Mouse (Mus musculus) adrenal gland, adult 2 months (tissue): ENCODE data around the gene Alyref2. TPM values are rescaled to one million over a fixed set of nuclear protein-coding genes. Genes with fewer than 3 reads are reported as not detected.
"Not testable (repeated sequence)": the region's sequence is repeated elsewhere in the genome, so short reads cannot be mapped to it uniquely, and the experiment has no call there.

Experiments
- DNase-seq: peaks from one replicate; pipeline ENCODE4 v3.0.0; 2021
- long read RNA-seq: library from polyadenylated mRNA; stranded (forward); transcript quantifications from one replicate; pipeline ENCODE4 v2.0.0, GENCODE M21; 2021
- polyA plus RNA-seq: library from polyadenylated mRNA; depleted of rRNA; stranded (reverse); fragments of >200 nt; gene quantifications from 2 replicates; pipeline ENCODE4 v1.2.3, GENCODE M21; 2012; rRNA removed
- total RNA-seq, 2 experiments: library from RNA; stranded (reverse); gene quantifications; 2 replicates each; pipeline ENCODE4 v1.2.3; 2021

Alyref2 gene
- total RNA-seq, result 1 to 10 TPM; 3.6 to 8.3 TPM
- polyA plus RNA-seq, result 2.5 and 4.1 TPM in 2 replicates
- long read RNA-seq, transcript Alyref2-201 (1 exons, 1,273 nt), result major isoform, 6 of 6 reads
- long read RNA-seq, partial matches to known transcripts, result 0 of 6 reads
- long read RNA-seq, other reads (novel, unspliced or antisense), result 0 of 6 reads

- DNase-seq, result peak; percentile 96
Measured at GRCm38 (mm10) chr1:171503250-171503591, at the start of gene Alyref2. Gene Alyref2 (plus strand): TSS chr1:171503478.

GRCm38 (mm10) chr1:171454926-171455325, 48.4 kb upstream of the Alyref2 start:
- DNase-seq, result no peak

GRCm38 (mm10) chr1:171457568-171457967, 45.7 kb upstream of the Alyref2 start:
- DNase-seq, result no peak

- DNase-seq, result no peak
Measured at GRCm38 (mm10) chr1:171459791-171460190, 43.5 kb upstream of the Alyref2 start.

- DNase-seq, result no peak
Measured at GRCm38 (mm10) chr1:171460551-171461503, 42.5 kb upstream of the Alyref2 start.

- no peak for DNase-seq
Measured at GRCm38 (mm10) chr1:171463133-171463532, 40.1 kb upstream of the Alyref2 start.

GRCm38 (mm10) chr1:171465749-171466412, 37.4 kb upstream of the Alyref2 start:
- no peak for DNase-seq

- no peak for DNase-seq
Measured at GRCm38 (mm10) chr1:171466565-171466964, 36.7 kb upstream of the Alyref2 start.

- DNase-seq, result no peak
Measured at GRCm38 (mm10) chr1:171469678-171470077, 33.6 kb upstream of the Alyref2 start.

GRCm38 (mm10) chr1:171470371-171470871, 32.9 kb upstream of the Alyref2 start:
- peak; percentile 62 for DNase-seq

- DNase-seq, result peak; percentile 72
Measured at GRCm38 (mm10) chr1:171470896-171471295, 32.4 kb upstream of the Alyref2 start.

- no peak for DNase-seq
Measured at GRCm38 (mm10) chr1:171471452-171471851, 31.8 kb upstream of the Alyref2 start.

GRCm38 (mm10) chr1:171471941-171472340, 31.3 kb upstream of the Alyref2 start:
- not testable (repeated sequence) for DNase-seq

- DNase-seq, result no peak
Measured at GRCm38 (mm10) chr1:171473506-171473905, 29.8 kb upstream of the Alyref2 start.

GRCm38 (mm10) chr1:171473920-171474640, 29.2 kb upstream of the Alyref2 start:
- DNase-seq, result no peak

GRCm38 (mm10) chr1:171477123-171477522, 26.2 kb upstream of the Alyref2 start:
- no peak for DNase-seq

- peak; percentile 33 for DNase-seq
Measured at GRCm38 (mm10) chr1:171477758-171478545, 25.3 kb upstream of the Alyref2 start.

- peak; percentile 73 for DNase-seq
Measured at GRCm38 (mm10) chr1:171478968-171479367, 24.3 kb upstream of the Alyref2 start.

- DNase-seq, result no peak
Measured at GRCm38 (mm10) chr1:171494241-171494640, 9.0 kb upstream of the Alyref2 start.

- no peak for DNase-seq
Measured at GRCm38 (mm10) chr1:171495371-171495770, 7.9 kb upstream of the Alyref2 start.

GRCm38 (mm10) chr1:171499856-171500255, 3.4 kb upstream of the Alyref2 start:
- no peak for DNase-seq
